Mouse (Mus musculus) hindbrain, embryonic 10.5 days (tissue): ENCODE measurements around the gene Castor2. TPM values are rescaled to one million over a fixed set of nuclear protein-coding genes. Genes with fewer than 3 reads are reported as not detected.
A peak's percentile ranks its signal among the peaks of the same experiment; 100 is the strongest.

Experiments used
- DNase-seq: peaks from one replicate; pipeline ENCODE4 v3.0.0-alpha.2; 2017; ENCODE audit warnings: low spot score
- H3K27ac ChIP-seq: fragments of 300-500 bp; sonication (generic); 2 replicates; pipeline ENCODE4 v1.5.1; 2016; ENCODE audit warnings: mild to moderate bottlenecking, moderate library complexity
- H3K27me3 ChIP-seq: fragments of 300-500 bp; sonication (generic); 2 replicates; pipeline ENCODE4 v1.6.1; 2016; ENCODE audit warnings: mild to moderate bottlenecking; ENCODE audit not compliant: poor library complexity, insufficient read depth, severe bottlenecking
- H3K36me3 ChIP-seq: fragments of 300-500 bp; sonication (generic); 2 replicates; pipeline ENCODE4 v1.6.1; 2016; ENCODE audit warnings: mild to moderate bottlenecking, moderate library complexity
- H3K4me1 ChIP-seq: fragments of 300-500 bp; sonication (generic); replicated peaks from 2 replicates; pipeline ENCODE4 v1.6.1; 2016; ENCODE audit warnings: mild to moderate bottlenecking
- H3K4me3 ChIP-seq: fragments of 300-500 bp; sonication (generic); 2 replicates; pipeline ENCODE4 v1.5.1; 2016; ENCODE audit warnings: mild to moderate bottlenecking, moderate library complexity
- H3K9me3 ChIP-seq: fragments of 300-500 bp; sonication (generic); 2 replicates; pipeline ENCODE4 v1.6.1; 2016; ENCODE audit warnings: mild to moderate bottlenecking, moderate library complexity
- WGBS: fragments of 180-500 bp; shearing (Covaris S2); methylation state at CpG from one replicate; pipeline ENCODE4 v1.1.7; 2016; 5-methylcytosine and 5-hydroxymethylcytosine counted together
- polyA plus RNA-seq: library from polyadenylated mRNA; unstranded; fragments of >200 nt; fragmentation: Nextera tagmentation; extraction: Ambion mirVana; gene quantifications from 2 replicates; pipeline ENCODE4 v1.2.1, GENCODE M21; 2016

The Castor2 gene
- 10.3 TPM in 2 replicates for polyA plus RNA-seq

DNA sequence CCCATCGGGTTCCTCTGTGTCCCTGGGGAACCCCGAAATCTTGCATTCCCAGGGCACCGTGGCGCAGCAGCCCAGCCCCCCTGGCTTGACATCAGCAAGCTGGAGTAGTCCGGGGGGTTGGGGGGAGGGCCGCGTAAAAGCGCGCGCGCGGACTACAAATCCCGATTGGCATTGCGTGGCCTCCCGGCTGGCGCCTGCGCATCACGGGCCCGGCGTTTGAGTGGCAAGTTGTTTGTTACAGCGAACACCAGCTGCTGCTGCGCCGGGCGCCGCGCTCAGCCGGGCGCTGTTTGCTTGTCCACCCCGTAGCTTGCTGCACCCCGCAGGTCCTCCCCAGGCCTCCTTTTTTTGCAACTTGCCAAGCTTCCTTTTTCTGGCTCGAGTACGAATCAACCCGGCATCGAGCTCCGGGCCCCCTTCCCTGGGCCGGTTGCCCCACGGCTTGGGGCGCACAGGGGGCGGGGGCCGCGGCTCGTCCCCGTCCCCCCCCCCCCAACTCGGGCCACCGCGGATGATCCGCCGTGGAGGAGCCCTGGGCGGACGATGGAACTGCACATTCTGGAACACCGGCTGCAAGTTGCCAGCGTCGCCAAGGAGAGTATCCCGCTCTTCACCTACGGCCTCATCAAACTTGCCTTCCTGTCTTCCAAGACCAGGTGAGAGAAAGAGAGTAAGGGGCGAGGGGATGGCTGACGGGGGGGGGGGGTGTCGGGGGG, at the start of gene Castor2:
Gene Castor2, plus strand, starts transcription at position 216 of the 716 bp plus-strand sequence.
- peak; percentile 97 for DNase-seq
- Histone ChIP-seq H3K36me3 (no peaks in the 10 kb centered on the region; the same call in 1 of the 2 replicates), H3K27me3 (peaks cover 7% of the 10 kb centered on the region; the same call in 1 of the 2 replicates), H3K27ac (peak within 1 kb of the TSS; percentile 93), H3K4me3 (peak within 1 kb of the TSS; percentile 82), H3K4me1 (peaks cover 42% of the 10 kb centered on the region), H3K9me3 (no peaks in the 10 kb centered on the region)
- WGBS, result under 1% methylated on average over 58 of the region's 58 CpGs

DNA sequence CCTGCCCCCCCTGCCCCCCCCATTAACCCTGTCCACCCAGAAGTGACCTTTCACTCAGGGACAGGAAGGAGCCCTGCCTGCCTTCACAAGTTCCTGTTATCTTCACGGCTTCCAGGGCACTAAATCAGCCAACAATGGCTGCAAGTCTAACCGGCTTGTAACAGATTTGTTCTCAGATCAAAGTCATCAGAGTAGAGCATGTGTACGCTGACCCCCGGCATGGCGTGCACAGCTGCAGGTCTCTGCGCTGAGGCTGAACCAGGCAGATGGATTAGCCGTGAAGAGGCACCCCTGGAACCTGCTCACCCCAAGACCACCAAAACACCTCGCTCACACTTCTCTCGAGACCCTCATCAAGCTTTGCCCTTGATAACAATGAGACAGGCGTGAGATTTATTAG, 48.8 kb upstream of the Castor2 start:
- Histone ChIP-seq H3K9me3 (peaks cover 6% of the 10 kb centered on the region; the same call in 1 of the 2 replicates), H3K4me1 (peaks cover 13% of the 10 kb centered on the region), H3K36me3 (no peaks in the 10 kb centered on the region), H3K27me3 (peaks cover 28% of the 10 kb centered on the region), H3K27ac (no peak overlapping the region), H3K4me3 (no peak overlapping the region)
- WGBS, result 35% methylated on average over 10 of the region's 10 CpGs
- no peak for DNase-seq

DNA sequence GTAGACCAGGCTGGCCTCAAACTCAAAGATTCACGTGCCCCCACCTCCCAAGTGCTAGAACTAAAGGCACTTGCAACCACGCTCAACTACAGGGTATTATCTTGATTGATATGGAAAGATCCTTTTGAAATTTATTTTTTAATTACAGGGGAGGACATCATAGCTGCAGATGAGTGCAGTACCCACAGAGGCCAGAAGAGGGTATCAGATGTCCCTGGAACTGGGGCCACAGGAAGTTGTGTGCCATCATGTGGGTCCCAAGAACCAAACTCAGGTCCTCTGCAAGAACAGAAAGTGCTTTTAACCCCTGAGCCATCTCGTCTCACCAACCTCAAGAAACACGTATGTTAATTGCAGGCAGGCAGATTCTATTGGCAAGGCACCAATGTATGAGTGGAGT, 46.9 kb upstream of the Castor2 start:
- Histone ChIP-seq H3K27me3 (peaks cover 28% of the 10 kb centered on the region), H3K36me3 (no peaks in the 10 kb centered on the region), H3K4me3 (no peak overlapping the region), H3K27ac (no peak overlapping the region), H3K4me1 (peaks cover 7% of the 10 kb centered on the region), H3K9me3 (no peaks in the 10 kb centered on the region)
- 80% methylated on average over 4 of the region's 4 CpGs for WGBS
- no peak for DNase-seq

DNA sequence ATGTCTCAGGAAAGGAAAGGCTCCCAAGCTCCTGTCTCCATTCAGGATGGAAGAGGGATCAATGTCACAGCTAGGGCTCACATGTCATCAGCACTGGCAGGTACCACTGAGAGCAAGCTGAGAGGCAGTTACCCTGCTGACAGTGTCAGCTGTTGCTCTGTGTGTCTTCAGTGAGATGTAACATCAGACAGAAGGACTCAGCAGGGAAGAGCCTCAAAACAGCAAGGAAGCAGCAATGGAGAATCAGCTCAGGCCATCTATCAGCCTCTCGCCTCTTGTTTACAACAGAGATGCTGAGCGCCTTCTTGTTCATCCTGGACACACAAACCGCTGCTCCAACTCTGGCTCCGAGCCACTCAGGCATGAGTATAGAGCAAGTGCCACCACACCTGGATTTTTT, 45.0 kb upstream of the Castor2 start:
- no peak for DNase-seq
- H3K36me3 ChIP-seq, result no peaks in the 10 kb centered on the region
- WGBS, result 50% methylated on average over 4 of the region's 4 CpGs
- peaks cover 17% of the 10 kb centered on the region for H3K4me1 ChIP-seq
- H3K4me3 ChIP-seq, result no peak overlapping the region
- no peak overlapping the region for H3K27ac ChIP-seq
- no peaks in the 10 kb centered on the region for H3K9me3 ChIP-seq
- peaks cover 22% of the 10 kb centered on the region for H3K27me3 ChIP-seq

DNA sequence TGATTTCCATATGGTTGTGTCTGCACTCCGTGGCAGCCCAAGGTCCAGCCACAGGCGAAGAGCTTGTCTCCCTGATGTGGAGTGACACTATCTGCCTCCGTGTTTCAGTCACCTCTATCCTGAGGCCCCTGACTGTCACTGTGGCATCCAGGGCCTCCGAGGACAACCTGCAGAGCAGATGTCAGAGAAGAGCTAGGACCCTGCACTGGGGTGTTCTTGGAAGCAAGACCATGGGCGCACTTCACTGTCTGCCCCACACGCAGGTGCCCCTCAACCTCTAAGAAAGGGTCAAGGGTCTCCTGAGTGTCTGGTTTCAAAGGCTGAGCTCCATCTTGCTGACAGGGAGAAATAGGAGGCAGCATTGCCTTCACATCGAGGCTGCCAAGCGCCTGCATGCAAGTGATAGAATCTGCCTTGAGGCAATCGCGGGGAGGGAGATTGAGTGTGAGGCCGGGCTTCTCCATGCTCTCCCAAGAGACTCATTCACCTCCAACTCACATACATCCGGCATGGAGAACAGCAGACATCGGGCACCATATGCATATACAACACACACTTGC, 40.6 kb upstream of the Castor2 start:
- WGBS, result 61% methylated on average over 13 of the region's 13 CpGs
- peaks cover 11% of the 10 kb centered on the region for H3K4me1 ChIP-seq
- no peaks in the 10 kb centered on the region for H3K36me3 ChIP-seq
- peak; percentile 23 for DNase-seq
- H3K27ac ChIP-seq, result no peak overlapping the region
- no peaks in the 10 kb centered on the region for H3K9me3 ChIP-seq
- no peak overlapping the region for H3K4me3 ChIP-seq
- H3K27me3 ChIP-seq, result 0 out of 2 replicates have a peak, but pooled peaks cover 4% of the 10 kb centered on the region

DNA sequence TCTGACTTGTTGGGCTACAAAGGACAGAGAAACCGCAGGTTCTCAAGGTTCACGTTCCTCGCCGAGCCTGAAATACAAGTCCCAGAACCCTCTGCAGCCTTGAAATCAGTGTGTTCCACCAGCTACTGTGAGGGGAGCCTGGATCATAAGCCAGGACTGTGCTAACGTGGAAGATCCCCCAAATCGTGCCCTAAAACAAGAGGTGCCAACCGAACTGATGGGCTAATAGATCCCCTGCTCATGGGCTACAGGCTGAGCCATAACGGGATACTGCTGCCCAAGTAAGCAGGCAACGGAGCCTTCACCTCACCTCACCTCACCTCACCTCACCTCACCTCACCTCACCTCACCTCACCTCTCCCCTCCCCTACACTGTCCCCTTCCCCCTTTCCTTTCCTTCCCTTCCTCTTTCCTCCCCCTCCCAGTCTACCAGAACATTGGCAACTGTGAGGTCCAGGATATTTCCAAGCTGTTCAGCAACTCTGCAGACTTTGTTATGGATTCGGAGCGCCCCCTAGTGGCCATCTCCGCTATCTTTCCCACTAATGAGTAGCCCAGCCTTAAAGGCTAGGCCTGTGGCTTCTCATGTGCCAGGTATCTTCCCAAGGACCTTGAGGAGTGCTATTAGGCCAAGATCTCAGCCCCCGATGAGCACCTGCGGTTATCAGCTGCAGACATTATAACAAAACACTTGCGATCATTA, 36.0 kb upstream of the Castor2 start:
- WGBS, result 50% methylated on average over 15 of the region's 15 CpGs
- Histone ChIP-seq H3K27ac (no peak overlapping the region), H3K36me3 (no peaks in the 10 kb centered on the region), H3K4me1 (peaks cover 6% of the 10 kb centered on the region), H3K27me3 (peaks cover 9% of the 10 kb centered on the region; the same call in 1 of the 2 replicates), H3K4me3 (no peak overlapping the region), H3K9me3 (no peaks in the 10 kb centered on the region)
- peak; percentile 86 for DNase-seq

DNA sequence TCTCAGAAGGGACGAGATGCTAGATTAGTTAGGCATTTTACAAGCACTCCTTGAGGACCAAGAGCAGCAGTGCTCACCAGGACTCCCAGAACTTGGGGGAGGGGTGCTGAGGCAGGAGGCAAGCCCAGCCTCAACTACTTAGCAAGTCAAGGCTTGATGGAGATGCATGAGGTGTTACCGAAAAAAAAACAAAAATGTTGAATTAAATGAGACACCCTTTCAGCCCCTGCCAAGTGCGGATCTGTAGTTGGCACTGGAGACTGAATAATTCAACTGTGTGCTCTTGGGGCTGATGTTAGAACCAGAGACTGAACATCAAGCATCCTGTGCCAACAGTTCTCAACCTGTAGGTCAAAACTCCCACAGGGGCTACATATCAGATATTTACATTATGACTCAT, 33.2 kb upstream of the Castor2 start:
- Histone ChIP-seq H3K27me3 (peaks cover 9% of the 10 kb centered on the region; the same call in 1 of the 2 replicates), H3K4me3 (no peak overlapping the region), H3K9me3 (peaks cover 10% of the 10 kb centered on the region; the same call in 1 of the 2 replicates), H3K4me1 (no peaks in the 10 kb centered on the region), H3K27ac (no peak overlapping the region), H3K36me3 (no peaks in the 10 kb centered on the region)
- DNase-seq, result no peak
- WGBS, result 53% methylated on average over 3 of the region's 3 CpGs

DNA sequence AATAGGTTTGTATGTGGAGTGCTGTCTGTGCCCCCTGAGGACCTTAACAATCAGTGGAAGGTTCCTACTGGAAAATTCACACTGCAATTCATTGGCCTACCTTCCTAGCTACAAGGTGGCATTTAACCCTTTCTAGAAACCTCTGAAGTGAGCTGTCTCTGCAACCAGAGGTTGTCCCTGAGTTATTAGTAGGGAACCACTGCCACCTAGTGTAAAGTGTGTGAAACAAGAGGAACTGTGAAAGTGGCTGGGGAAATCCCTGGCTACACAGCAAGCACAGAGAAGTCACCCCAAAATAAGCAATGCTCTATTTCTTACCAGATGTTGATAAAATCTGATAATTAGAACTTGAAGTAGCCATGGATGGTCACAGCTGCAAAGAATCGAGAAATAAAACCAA, 31.6 kb upstream of the Castor2 start:
- no peak overlapping the region for H3K4me3 ChIP-seq
- H3K4me1 ChIP-seq, result no peaks in the 10 kb centered on the region
- no peaks in the 10 kb centered on the region for H3K36me3 ChIP-seq
- peaks cover 6% of the 10 kb centered on the region; the same call in 1 of the 2 replicates for H3K27me3 ChIP-seq
- no peak overlapping the region for H3K27ac ChIP-seq
- 27% methylated on average over 1 of the region's 1 CpGs for WGBS
- peaks cover 10% of the 10 kb centered on the region; the same call in 1 of the 2 replicates for H3K9me3 ChIP-seq
- DNase-seq, result no peak

DNA sequence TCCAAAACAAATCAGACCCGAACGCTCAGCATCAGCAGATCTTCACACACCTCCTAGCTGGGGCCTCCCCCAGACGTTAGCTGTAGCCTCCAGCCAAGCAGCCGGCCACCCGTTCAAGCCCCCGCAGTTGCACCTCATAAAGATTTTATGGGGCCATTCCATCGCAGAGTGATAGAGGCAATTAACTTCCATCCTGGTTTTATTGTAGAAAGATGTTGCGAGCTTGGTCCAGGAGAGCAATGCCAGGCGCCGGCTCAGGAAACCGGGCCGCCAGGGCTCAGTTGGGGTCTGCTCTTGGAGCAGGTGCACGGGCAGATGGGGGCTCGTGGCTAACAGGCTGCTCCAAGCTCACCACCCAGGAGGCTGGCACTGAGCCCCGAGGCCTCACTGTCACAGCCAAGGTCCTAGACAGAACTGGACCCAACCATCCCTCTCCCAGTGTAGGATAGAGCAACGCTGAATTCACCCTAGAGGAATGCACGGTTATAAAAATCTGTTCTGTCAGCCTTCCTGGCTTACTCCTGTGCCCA, 25.9 kb upstream of the Castor2 start:
- H3K4me1 ChIP-seq, result no peaks in the 10 kb centered on the region
- no peak overlapping the region for H3K4me3 ChIP-seq
- DNase-seq, result no peak
- no peak overlapping the region for H3K27ac ChIP-seq
- no peaks in the 10 kb centered on the region for H3K36me3 ChIP-seq
- 87% methylated on average over 17 of the region's 17 CpGs for WGBS
- H3K9me3 ChIP-seq, result peaks cover 18% of the 10 kb centered on the region; the same call in 1 of the 2 replicates
- no peaks in the 10 kb centered on the region for H3K27me3 ChIP-seq

DNA sequence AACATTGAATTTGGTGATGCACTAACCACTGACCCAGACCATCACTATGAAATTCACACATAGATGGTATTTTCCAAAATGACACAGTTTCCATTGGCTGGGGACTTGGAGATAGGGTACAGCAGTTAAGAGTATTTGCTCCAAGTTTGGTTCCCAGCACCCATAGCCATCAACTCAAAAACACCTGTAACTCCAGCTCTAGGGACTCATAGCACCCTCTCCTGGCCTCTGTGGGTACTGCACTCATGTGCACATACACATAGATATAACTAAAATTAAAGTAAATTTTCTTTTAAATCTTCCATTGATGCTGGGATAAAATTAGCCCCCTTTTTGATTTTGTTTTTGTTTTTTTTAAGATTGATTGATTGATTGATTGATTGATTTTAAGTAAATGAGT, 25.1 kb upstream of the Castor2 start:
- H3K27me3 ChIP-seq, result no peaks in the 10 kb centered on the region
- no peak for DNase-seq
- H3K27ac ChIP-seq, result no peak overlapping the region
- H3K4me3 ChIP-seq, result no peak overlapping the region
- peaks cover 24% of the 10 kb centered on the region; the same call in 1 of the 2 replicates for H3K9me3 ChIP-seq
- H3K36me3 ChIP-seq, result no peaks in the 10 kb centered on the region
- H3K4me1 ChIP-seq, result no peaks in the 10 kb centered on the region

DNA sequence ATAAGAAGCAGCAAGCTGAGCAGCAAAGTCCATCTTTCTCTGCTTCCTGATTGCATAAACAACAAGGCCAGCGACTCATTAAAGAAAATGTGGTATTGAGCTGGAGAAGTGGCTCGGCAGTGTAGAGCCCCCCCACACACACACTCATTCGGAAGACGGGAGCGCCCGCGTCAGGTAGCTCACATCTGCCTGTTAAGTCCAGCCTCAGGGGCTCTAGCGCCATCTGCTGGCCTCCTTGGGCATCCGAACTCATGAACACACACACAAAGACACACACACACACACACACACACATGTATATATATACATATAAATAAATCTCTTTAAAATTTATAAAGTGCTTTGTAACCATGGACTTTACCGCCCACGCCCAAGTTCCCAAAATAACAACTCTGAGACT, 23.3 kb upstream of the Castor2 start:
- no peak for DNase-seq
- Histone ChIP-seq H3K9me3 (peaks cover 14% of the 10 kb centered on the region; the same call in 1 of the 2 replicates), H3K27me3 (no peaks in the 10 kb centered on the region), H3K36me3 (no peaks in the 10 kb centered on the region), H3K27ac (no peak overlapping the region), H3K4me1 (peaks cover 8% of the 10 kb centered on the region), H3K4me3 (no peak overlapping the region)
- WGBS, result 91% methylated on average over 11 of the region's 11 CpGs

DNA sequence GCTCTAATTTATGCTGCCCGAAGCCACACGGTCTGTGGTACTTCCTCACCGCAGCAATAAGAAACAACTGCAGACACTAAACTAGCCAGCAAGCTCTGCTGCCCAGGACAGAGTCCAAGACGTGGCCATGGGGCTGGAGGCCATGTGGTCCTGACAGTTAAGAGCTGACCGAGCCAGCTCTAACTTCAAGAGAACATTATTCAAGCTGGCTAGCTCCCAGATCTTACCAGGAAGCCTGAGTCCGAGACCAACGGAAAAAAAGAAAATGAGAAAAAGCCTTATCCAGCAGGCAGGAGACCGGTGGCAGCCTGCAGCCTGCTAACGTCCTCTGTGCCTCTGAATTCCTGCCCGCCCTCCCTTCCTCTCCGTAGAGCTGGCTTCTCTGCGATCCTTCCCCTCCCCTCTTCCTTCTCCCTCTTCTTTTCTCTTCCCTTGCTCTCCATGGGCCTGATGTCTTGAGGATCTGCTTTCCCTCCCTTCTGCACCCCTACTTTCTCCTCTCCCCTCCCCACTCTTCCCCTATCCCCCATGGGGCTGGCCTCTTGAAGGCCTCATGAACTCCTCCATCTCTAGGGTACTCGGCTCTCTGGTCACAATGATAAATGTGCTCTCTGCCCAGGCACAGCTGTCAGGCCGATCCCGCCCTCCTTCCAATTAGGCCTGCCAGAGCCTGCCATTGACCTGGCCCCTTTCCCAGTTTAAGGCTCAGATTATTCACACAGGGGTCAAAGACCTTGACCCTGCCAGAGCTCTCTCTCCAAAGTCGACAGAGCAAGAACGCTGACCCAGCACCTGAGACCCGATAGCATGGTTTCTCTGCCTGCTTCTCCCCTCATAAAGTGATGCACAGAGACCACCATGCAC, 18.6 kb upstream of the Castor2 start:
- H3K9me3 ChIP-seq, result peaks cover 13% of the 10 kb centered on the region; the same call in 1 of the 2 replicates
- H3K27me3 ChIP-seq, result no peaks in the 10 kb centered on the region
- WGBS, result 52% methylated on average over 18 of the region's 18 CpGs
- H3K36me3 ChIP-seq, result no peaks in the 10 kb centered on the region
- peak; percentile 64 for DNase-seq
- peaks cover 12% of the 10 kb centered on the region for H3K4me1 ChIP-seq
- no peak overlapping the region for H3K4me3 ChIP-seq
- H3K27ac ChIP-seq, result peak overlapping the region; percentile 68
